Mouse (Mus musculus) G1E (cell line): Measurements from ENCODE around the gene Gin1. TPM values are rescaled to one million over a fixed set of nuclear protein-coding genes. Genes with fewer than 3 reads are reported as not detected.

Experiments used
- ATAC-seq: 2 replicates; pipeline ENCODE4 v1.8.0; 2016; ENCODE audit warnings: mild to moderate bottlenecking; ENCODE audit not compliant: insufficient number of reproducible peaks, poor library complexity, low FRiP score, severe bottlenecking; ENCODE audit errors: extremely low read depth
- DNase-seq: peaks from one replicate; pipeline ENCODE4 v3.0.0; 2012; ENCODE audit warnings: low spot score
- H3K27me3 ChIP-seq: 2 replicates; pipeline ENCODE4 v1.6.1; 2012; ENCODE audit warnings: mild to moderate bottlenecking, low read length, inconsistent platforms; ENCODE audit not compliant: insufficient read depth
- H3K36me3 ChIP-seq: replicated peaks from 2 replicates; pipeline ENCODE3; 2012; ENCODE audit warnings: mild to moderate bottlenecking, inconsistent platforms
- H3K4me1 ChIP-seq: 2 replicates; pipeline ENCODE4 v1.6.1; 2012; ENCODE audit warnings: low read depth, low read length, inconsistent platforms, mixed read lengths; ENCODE audit not compliant: insufficient read depth
- H3K4me3 ChIP-seq: 2 replicates; pipeline ENCODE4 v1.5.1; 2012; ENCODE audit warnings: low read depth, mild to moderate bottlenecking, inconsistent platforms, low read length, moderate library complexity, mixed read lengths
- H3K9me3 ChIP-seq: replicated peaks from 2 replicates; pipeline ENCODE4 v1.6.1; 2012; ENCODE audit warnings: inconsistent platforms
- CTCF ChIP-seq: IDR thresholded peaks from 2 replicates; pipeline ENCODE4 v1.5.1; 2012; ENCODE audit warnings: low read depth, low read length, inconsistent platforms, mixed read lengths
- GATA1 ChIP-seq: IDR thresholded peaks from 2 replicates; pipeline ENCODE4 v1.6.1; 2012; ENCODE audit warnings: borderline replicate concordance, low read length, inconsistent platforms, mixed read lengths
- GATA2 ChIP-seq: IDR thresholded peaks from 2 replicates; pipeline ENCODE4 v1.6.1; 2012; ENCODE audit warnings: low read depth, low read length, inconsistent platforms, borderline replicate concordance
- POLR2AphosphoS5 ChIP-seq: IDR thresholded peaks from 2 replicates; pipeline ENCODE4 v1.6.1; 2012; ENCODE audit warnings: low read depth, low read length, inconsistent platforms; ENCODE audit not compliant: insufficient replicate concordance
- TAL1 ChIP-seq: conservative IDR thresholded peaks from 2 replicates; pipeline ENCODE4 v1.6.1; 2012; ENCODE audit warnings: low read depth, low read length, inconsistent platforms, mixed read lengths
- polyA plus RNA-seq: library from polyadenylated mRNA; stranded (reverse); fragments of >175 nt; gene quantifications from 2 replicates; pipeline ENCODE4 v1.2.3, GENCODE M21; 2012
- total RNA-seq, 2 experiments: library from RNA; stranded (forward) in 1 of 2; stranded (reverse) in 1 of 2; fragments of 200-1000 nt in 1 of 2; fragments of >200 nt in 1 of 2; fragmentation: Nextera tagmentation in 1 of 2; gene quantifications; 2 replicates each; pipeline ENCODE4 v1.2.3; 2014 to 2017

Gin1 gene
- total and polyA plus RNA-seq, 3 experiments, result 1.8 to 55.7 (median 27.6) TPM

DNA sequence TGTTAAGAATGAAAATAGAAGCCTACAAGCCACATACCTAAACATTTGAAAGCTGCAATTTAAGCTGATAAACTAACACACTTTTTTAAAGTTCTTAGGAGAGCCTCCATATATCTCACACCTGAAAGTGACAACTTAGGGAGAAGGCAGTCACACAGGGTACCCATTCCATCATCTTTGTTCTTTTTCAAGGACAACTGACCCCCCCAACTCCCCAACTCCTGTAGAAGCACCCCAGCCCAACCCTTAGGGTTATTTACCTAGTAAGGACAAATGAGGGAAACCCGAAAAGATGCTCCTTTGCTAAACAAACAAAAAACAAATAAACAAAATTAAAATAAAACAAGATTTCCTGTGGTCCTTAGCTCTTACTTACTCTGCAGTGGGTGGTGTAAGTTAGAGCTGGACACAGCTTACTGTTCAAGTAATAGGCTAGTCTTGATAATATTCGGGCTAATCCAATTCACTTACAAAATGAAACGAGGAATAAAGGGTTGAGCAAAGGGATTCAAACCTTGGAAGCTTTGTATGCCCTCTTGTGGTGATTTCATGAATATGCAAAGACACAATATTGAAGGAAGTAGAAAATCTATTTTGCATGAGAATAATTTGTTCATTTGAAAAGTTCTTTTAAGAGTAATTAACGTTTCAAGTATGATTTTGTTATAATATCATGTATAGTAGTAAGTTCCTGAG, 32.4 kb downstream of the Gin1 start:
- Histone ChIP-seq H3K27me3 (peaks cover 2% of the 10 kb centered on the region; the same call in 1 of the 2 replicates), H3K9me3 (no peaks in the 10 kb centered on the region), H3K36me3 (no peaks in the 10 kb centered on the region), H3K4me3 (no peak overlapping the region), H3K4me1 (no peaks in the 10 kb centered on the region)
- DNase-seq (peak; percentile 6), ATAC-seq (peak; percentile 61)
- TF ChIP-seq TAL1 (no peak), CTCF (peak; percentile 19; the same call in 1 of the 2 replicates)

DNA sequence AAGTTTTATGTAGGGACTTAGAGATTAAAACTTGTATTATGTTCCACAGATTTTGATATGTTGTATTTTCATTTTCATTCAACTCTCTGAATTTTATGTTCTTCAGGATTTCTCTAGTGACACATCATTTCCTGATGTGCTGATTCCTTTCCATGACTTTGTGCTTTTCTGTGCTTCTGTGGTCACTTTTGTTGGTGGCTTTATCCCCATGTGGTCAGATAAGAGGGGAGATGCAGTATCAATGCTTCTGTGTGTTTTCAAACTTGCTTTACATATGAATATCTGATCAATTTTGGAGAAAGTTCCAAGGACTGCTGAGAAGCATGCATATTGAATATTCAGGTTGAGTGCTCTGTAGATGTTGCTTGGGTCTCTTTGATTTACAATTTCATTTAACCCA, 34.5 kb downstream of the Gin1 start:
- Histone ChIP-seq H3K36me3 (no peaks in the 10 kb centered on the region), H3K4me3 (no peak overlapping the region), H3K4me1 (no peaks in the 10 kb centered on the region), H3K9me3 (no peaks in the 10 kb centered on the region), H3K27me3 (peaks cover 2% of the 10 kb centered on the region; the same call in 1 of the 2 replicates)
- no peak for TF ChIP-seq POLR2AphosphoS5
- no peak for TF ChIP-seq GATA2
- TF ChIP-seq GATA1, result no peak
- no peak for TF ChIP-seq CTCF
- TF ChIP-seq TAL1, result no peak
- DNase-seq (no peak), ATAC-seq (no peak)

- ATAC-seq (no peak), DNase-seq (no peak)
- no peaks in the 10 kb centered on the region for H3K27me3 ChIP-seq
- H3K4me1 ChIP-seq, result no peaks in the 10 kb centered on the region
- H3K4me3 ChIP-seq, result no peak overlapping the region
- no peaks in the 10 kb centered on the region for H3K36me3 ChIP-seq
- no peak for TF ChIP-seq GATA1
- no peak for TF ChIP-seq POLR2AphosphoS5
- TF ChIP-seq CTCF, result no peak
- TF ChIP-seq GATA2, result no peak
- TF ChIP-seq TAL1, result no peak
- H3K9me3 ChIP-seq, result no peaks in the 10 kb centered on the region
Measured at GRCm38 (mm10) chr1:97809255-97809912, 39.4 kb downstream of the Gin1 start.

GRCm38 (mm10) chr1:97821282-97821681, 51.3 kb downstream of the Gin1 start:
- Histone ChIP-seq H3K27me3 (no peaks in the 10 kb centered on the region), H3K9me3 (0 out of 2 replicates have a peak, but pooled peaks cover 2% of the 10 kb centered on the region), H3K36me3 (no peaks in the 10 kb centered on the region), H3K4me1 (no peaks in the 10 kb centered on the region), H3K4me3 (no peak overlapping the region)
- no peak for ATAC-seq
- TF ChIP-seq CTCF (no peak), GATA1 (no peak), TAL1 (no peak), POLR2AphosphoS5 (no peak), GATA2 (no peak)
- DNase-seq, result no peak

GRCm38 (mm10) chr1:97822203-97822602, 52.2 kb downstream of the Gin1 start:
- ATAC-seq (no peak), DNase-seq (no peak)
- Histone ChIP-seq H3K9me3 (0 out of 2 replicates have a peak, but pooled peaks cover 2% of the 10 kb centered on the region), H3K27me3 (no peaks in the 10 kb centered on the region), H3K4me1 (no peaks in the 10 kb centered on the region), H3K36me3 (no peaks in the 10 kb centered on the region), H3K4me3 (no peak overlapping the region)
- TF ChIP-seq TAL1, result no peak
- no peak for TF ChIP-seq GATA2
- no peak for TF ChIP-seq GATA1
- TF ChIP-seq POLR2AphosphoS5, result no peak
- TF ChIP-seq CTCF, result no peak

DNA sequence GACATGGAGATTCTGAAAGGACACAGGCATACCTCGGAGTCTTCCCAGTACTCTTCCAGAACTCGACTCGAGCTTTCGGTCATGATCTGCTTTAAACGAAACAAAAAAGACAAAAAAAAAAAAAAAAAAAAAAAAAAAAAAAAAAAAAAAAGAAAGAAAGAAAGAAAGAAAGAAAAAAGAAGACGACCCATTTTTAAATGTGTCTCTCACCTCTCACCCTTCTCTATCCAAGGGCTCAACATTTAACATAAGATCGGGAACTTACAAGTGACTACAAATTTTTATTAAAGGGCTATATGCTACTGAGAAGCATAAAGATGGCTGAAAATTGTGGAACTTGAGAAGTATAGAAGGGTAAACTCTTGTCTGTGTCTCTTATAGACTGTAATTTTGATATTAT, 52.9 kb downstream of the Gin1 start:
- Histone ChIP-seq H3K27me3 (no peaks in the 10 kb centered on the region), H3K4me3 (no peak overlapping the region), H3K36me3 (no peaks in the 10 kb centered on the region), H3K4me1 (no peaks in the 10 kb centered on the region), H3K9me3 (0 out of 2 replicates have a peak, but pooled peaks cover 2% of the 10 kb centered on the region)
- TF ChIP-seq TAL1 (no peak), POLR2AphosphoS5 (no peak), GATA1 (no peak), CTCF (no peak), GATA2 (no peak)
- no peak for DNase-seq
- ATAC-seq, result no peak
